Mouse (Mus musculus): ENCODE measurements at regions not wholly inside any gene's neighbourhood (a gene's known extent, or its start where the extent isn't known, plus 50 kb on each side); places are given as distances from the start of the nearest gene placed in this dataset.
A peak's percentile ranks its signal among the peaks of the same experiment; 100 is the strongest.

DNA sequence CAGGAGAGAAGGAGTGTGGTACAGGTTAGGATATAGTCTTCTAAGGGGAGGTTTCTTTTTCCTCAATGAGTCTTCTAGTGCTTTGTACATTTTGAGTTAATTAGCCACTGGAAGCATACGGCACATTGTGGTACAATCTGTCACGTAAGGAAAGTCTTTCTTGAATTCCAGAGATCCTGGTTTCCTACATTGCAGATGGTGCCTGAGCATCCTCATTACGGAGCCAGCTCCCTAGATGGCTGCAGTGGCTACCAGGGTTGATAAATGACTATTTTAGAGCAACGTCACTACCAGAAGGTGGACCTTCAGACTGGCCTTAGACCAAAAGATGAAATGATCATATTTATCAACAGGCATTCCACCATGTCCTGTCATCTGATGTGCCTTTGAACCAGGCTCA is 84.5 kb upstream of the 1700025G04Rik start:
- no peaks in the 10 kb centered on the region for H3K9me3 ChIP-seq (replicated peaks)
- no peak overlapping the region for H3K27ac ChIP-seq (replicated peaks)
- WGBS: 92% methylated on average over 4 of the region's 4 CpGs
- H3K4me1 ChIP-seq: peaks cover 15% of the 10 kb centered on the region
- H3K36me3 ChIP-seq: no peaks in the 10 kb centered on the region
- no peaks in the 10 kb centered on the region for H3K27me3 ChIP-seq (ENCODE audit: low read depth, poor library complexity, severe bottlenecking)
- DNase-seq (ENCODE audit: low spot score): no peak
- no peak overlapping the region for H3K4me3 ChIP-seq

DNA sequence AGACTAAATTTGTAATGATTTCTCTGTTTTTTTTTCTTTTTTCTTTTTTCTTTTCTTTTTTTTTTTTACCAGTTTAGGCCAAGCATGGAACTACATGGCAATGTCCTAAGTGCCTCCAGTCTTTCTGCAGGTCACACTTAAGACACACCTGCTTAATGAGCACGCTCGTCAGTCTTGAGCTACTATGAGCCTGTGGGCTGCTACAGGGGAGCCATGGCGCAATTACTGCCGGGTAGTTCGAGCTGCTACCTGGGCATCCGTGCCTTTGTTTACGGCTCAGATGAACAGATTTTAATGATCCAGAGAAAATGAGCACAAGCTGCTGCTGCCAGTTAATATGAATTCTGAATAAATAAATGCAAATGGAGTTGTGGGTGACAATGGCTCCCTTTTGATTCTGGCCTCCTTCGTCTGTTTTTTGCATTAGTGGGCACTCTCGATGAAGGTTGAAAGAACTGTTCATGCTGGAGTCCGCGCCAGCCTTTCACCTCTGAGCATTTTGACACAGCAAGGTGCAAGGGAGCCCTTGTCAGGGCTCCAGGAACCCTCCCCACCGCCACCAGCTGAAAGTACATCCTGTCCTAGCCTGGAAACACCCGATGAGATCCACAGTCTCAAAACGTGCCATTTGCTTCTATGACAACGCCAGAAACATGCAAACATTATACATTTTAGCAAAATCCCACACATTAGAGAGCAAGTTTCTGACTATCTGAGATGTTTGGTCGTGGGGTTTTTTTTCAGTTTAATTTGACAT is 81.3 kb upstream of the 1700025G04Rik start:
- 86% methylated on average over 16 of the region's 16 CpGs for WGBS
- Histone ChIP-seq H3K4me1 (peaks cover 17% of the 10 kb centered on the region), H3K36me3 (no peaks in the 10 kb centered on the region), H3K27ac (replicated peaks) (no peak overlapping the region), H3K4me3 (no peak overlapping the region), H3K27me3 (ENCODE audit: low read depth, poor library complexity, severe bottlenecking) (no peaks in the 10 kb centered on the region), H3K9me3 (replicated peaks) (no peaks in the 10 kb centered on the region)
- no peak for DNase-seq (ENCODE audit: low spot score)

DNA sequence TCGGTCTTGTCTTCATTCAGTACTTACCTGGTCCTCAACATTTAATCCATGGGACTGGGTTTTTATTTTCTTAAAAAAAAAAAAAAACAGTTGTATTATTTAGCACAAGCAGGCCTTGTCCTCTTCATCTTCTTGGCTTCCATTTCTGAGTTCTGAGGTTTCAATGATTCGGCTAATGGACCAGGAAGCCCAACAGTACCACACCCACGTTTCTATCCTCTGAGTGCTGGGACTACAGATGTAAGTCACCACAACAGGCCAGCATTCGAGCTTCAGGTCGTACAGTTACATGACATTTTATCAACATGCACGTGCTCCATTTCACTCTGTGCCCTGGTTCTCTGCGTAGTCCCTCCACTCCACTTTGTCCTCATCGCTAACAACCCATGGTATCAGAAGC is 80.7 kb upstream of the 1700025G04Rik start:
- peaks cover 21% of the 10 kb centered on the region for H3K4me1 ChIP-seq
- 92% methylated on average over 8 of the region's 8 CpGs for WGBS
- no peaks in the 10 kb centered on the region for H3K36me3 ChIP-seq
- H3K9me3 ChIP-seq (replicated peaks): no peaks in the 10 kb centered on the region
- no peak overlapping the region for H3K27ac ChIP-seq (replicated peaks)
- no peak for DNase-seq (ENCODE audit: low spot score)
- no peaks in the 10 kb centered on the region for H3K27me3 ChIP-seq (ENCODE audit: low read depth, poor library complexity, severe bottlenecking)
- H3K4me3 ChIP-seq: no peak overlapping the region

DNA sequence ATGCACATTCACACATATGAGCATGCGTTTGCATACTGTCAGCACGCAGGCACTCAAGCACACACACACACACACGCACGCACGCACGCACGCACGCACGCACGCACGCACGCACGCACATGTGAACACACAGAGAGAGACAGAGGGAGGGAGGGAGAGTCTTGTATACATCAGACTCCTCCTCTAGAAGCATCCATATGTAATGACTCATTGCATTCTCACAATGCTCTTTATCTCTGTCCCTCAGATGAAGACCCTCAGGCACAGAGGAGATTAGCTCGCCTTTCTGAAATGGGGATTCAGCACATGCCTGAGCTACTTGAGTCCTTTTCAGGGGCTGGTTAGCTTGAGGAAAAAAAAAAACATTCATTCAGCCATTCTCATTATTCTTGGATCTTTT is 79.6 kb upstream of the 1700025G04Rik start:
- peaks cover 27% of the 10 kb centered on the region for H3K4me1 ChIP-seq
- DNase-seq (ENCODE audit: low spot score): peak; percentile 44
- no peaks in the 10 kb centered on the region for H3K9me3 ChIP-seq (replicated peaks)
- no peak overlapping the region for H3K4me3 ChIP-seq
- H3K27me3 ChIP-seq (ENCODE audit: low read depth, poor library complexity, severe bottlenecking): no peaks in the 10 kb centered on the region
- peak overlapping the region; percentile 57; the same call in 1 of the 2 replicates for H3K27ac ChIP-seq (replicated peaks)
- H3K36me3 ChIP-seq: no peaks in the 10 kb centered on the region
- WGBS: 81% methylated on average over 14 of the region's 14 CpGs

DNA sequence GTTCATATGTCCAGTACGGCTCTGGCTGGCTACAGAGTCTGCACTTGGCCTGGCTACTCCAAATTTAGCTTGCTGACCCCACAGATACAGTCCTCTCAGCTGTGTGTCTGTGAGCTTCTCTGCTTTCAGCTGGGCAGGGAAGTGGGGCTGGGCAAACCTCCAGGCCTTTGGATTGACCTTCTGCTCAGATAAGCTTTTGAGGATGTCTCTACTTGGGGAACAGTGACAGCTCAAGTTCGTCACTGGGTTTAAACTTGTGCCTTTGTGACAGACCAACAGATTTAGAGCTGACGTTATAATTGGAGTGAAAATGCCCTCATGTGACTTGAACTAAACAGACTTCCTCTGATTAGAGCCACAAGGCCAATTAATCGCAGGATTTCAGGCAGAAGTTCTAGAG is 78.4 kb upstream of the 1700025G04Rik start:
- H3K4me1 ChIP-seq: peaks cover 29% of the 10 kb centered on the region
- no peak for DNase-seq (ENCODE audit: low spot score)
- no peaks in the 10 kb centered on the region for H3K9me3 ChIP-seq (replicated peaks)
- H3K27me3 ChIP-seq (ENCODE audit: low read depth, poor library complexity, severe bottlenecking): no peaks in the 10 kb centered on the region
- H3K27ac ChIP-seq (replicated peaks): 0 out of 2 replicates have a peak overlapping the region, but pooled peaks have one; percentile 23
- H3K4me3 ChIP-seq: no peak overlapping the region
- WGBS: 82% methylated on average over 4 of the region's 4 CpGs
- H3K36me3 ChIP-seq: no peaks in the 10 kb centered on the region

DNA sequence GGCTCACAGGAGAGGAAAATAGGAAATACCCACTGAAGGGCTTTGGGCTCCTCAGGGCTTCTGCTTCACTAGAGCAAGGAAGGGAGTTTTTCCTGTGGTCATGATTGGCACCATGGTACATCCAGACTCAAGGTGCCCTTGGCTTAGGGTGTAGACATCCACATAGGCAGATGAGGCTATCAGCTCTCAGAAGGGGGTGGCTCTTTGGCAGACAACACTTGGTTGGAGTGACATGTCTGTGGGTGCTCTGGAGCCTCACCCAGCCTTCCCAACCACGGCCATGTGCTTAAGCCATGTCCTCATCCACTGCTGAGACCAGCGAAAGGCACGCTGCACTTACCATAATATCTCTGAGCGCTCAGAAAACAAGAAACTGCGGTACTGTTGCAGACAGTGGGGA is 77.8 kb upstream of the 1700025G04Rik start:
- DNase-seq (ENCODE audit: low spot score): no peak
- H3K4me1 ChIP-seq: peaks cover 29% of the 10 kb centered on the region

DNA sequence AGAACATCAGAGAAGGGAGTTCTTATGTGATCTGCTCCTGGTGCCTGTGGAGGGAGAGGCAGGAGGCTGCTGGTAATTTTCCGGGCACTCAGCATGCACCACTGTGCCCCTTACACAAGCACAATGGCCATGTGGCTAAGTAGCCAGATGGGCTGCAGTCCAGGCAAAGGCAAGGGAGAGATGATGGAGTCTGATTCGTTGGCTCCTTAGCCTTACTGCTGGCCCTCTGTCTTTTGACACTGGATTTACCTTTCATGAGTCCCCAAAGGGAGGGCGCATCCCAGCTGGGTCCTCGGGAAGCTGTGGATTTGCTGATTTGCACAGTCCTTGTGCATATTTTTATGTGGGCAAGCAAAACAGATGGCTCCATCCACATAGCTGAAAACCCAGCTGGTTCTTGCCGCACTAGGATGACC is 75.6 kb upstream of the 1700025G04Rik start:
- Histone ChIP-seq H3K27me3 (ENCODE audit: low read depth, poor library complexity, severe bottlenecking) (no peaks in the 10 kb centered on the region), H3K36me3 (no peaks in the 10 kb centered on the region), H3K9me3 (replicated peaks) (no peaks in the 10 kb centered on the region), H3K27ac (replicated peaks) (peak overlapping the region; percentile 81), H3K4me3 (no peak overlapping the region), H3K4me1 (peaks cover 23% of the 10 kb centered on the region)
- 62% methylated on average over 5 of the region's 5 CpGs for WGBS
- DNase-seq (ENCODE audit: low spot score): peak; percentile 25

More for the DNA sequence above, 77.8 kb upstream of the 1700025G04Rik start:
- no peak overlapping the region for H3K4me3 ChIP-seq
- H3K36me3 ChIP-seq: no peaks in the 10 kb centered on the region
- H3K9me3 ChIP-seq (replicated peaks): no peaks in the 10 kb centered on the region
- 96% methylated on average over 5 of the region's 5 CpGs for WGBS
- no peak overlapping the region for H3K27ac ChIP-seq (replicated peaks)
- H3K27me3 ChIP-seq (ENCODE audit: low read depth, poor library complexity, severe bottlenecking): no peaks in the 10 kb centered on the region

DNA sequence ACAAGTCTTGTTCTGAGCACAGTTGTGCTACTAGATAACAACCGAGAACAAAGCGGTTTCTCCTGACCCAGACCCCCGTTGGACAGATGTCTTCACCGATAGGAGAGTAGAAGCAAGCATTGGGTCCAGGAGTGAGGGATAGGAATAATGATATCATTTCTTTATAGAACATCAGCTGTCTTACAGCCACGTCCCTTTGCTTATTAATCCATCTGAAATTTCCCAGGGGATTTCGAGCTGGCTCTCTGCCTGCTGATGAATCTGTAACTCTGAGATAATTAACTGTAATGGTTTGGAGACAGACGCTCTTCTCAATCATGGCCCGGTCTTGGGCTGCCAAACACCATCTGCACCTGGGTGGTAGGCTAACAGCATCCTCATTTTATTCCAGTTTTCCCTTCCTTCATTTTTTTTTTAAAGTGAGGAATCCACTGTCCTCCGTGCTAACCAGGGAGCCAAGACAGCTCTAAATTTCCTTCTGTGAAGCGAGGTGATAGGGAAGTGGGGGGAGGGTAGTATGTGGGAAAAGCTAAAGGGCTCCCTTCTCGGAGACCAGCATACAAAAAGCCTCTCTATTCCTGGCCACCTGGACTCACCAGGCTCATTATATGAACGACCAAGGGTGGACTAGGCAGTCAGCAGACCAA is 75.0 kb upstream of the 1700025G04Rik start:
- Histone ChIP-seq H3K36me3 (no peaks in the 10 kb centered on the region), H3K4me1 (peaks cover 20% of the 10 kb centered on the region), H3K9me3 (replicated peaks) (no peaks in the 10 kb centered on the region), H3K27me3 (ENCODE audit: low read depth, poor library complexity, severe bottlenecking) (no peaks in the 10 kb centered on the region), H3K27ac (replicated peaks) (peak overlapping the region; percentile 81), H3K4me3 (no peak overlapping the region)
- no peak for DNase-seq (ENCODE audit: low spot score)
- 74% methylated on average over 12 of the region's 12 CpGs for WGBS

DNA sequence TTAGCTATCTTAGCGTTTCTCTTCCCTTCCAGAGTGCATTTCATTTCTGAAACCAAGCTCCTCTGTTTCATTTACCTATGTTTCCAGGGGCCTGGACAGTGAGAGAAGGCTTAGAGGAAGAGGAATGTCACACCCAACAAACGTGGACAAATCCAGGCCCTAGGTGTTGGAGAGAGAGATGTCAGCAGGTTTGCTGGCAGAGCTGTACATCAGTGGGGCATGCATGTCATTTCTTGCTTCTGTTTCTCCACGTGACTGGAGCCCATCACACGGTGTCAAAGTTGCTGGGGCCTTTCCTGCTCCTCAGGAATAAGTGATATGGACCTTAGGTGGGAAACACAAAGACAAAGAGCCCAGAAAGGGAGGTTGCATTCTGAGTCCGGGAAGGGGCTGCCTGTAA is 74.3 kb upstream of the 1700025G04Rik start:
- Histone ChIP-seq H3K4me3 (no peak overlapping the region), H3K4me1 (peaks cover 12% of the 10 kb centered on the region), H3K36me3 (no peaks in the 10 kb centered on the region), H3K27ac (replicated peaks) (peak overlapping the region; percentile 81), H3K27me3 (ENCODE audit: low read depth, poor library complexity, severe bottlenecking) (no peaks in the 10 kb centered on the region), H3K9me3 (replicated peaks) (no peaks in the 10 kb centered on the region)
- 88% methylated on average over 5 of the region's 5 CpGs for WGBS
- no peak for DNase-seq (ENCODE audit: low spot score)

DNA sequence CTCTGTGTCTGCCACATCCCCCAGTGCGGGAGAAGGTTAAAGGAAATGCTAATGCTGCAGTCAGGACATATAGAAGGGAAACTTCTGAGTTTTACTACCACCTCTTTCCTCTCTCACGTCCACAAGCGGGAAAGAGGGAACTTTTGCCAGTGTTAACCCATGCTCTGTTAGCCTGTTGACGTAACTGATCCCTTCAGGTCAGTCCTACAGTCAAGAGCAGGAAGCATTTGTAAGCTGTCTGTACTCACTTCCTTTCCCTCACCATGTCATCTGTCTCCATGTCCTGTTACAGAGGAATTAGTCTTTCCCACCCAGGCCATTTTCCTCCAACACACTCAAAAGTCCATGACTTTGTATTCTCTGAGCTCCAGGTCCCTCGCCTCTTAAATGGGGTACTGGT is 62.5 kb upstream of the 1700025G04Rik start:
- H3K27me3 ChIP-seq (ENCODE audit: low read depth, poor library complexity, severe bottlenecking): no peaks in the 10 kb centered on the region
- H3K36me3 ChIP-seq: no peaks in the 10 kb centered on the region
- no peak overlapping the region for H3K27ac ChIP-seq (replicated peaks)
- no peaks in the 10 kb centered on the region for H3K4me1 ChIP-seq
- H3K4me3 ChIP-seq: no peak overlapping the region
- H3K9me3 ChIP-seq (replicated peaks): no peaks in the 10 kb centered on the region
- WGBS: 87% methylated on average over 5 of the region's 5 CpGs
- DNase-seq (ENCODE audit: low spot score): no peak

DNA sequence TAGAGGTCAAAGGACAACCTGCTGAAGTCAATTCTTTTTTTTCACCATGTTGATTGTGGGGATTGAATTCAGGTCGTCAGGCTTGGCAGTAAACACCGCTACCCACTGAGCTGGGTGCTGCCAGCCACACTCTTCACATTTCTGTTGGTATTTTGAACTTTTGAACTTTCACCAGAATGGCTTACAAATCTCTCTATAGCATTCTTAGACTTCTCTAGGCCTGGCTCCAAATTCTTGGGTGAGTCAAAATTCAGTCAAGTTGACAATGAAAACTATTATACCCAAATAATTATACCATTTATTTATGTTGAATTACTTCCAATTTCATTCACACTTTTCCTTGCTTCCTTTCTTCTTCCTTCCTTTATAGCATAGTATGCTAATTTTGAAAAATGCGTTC is 58.8 kb upstream of the 1700025G04Rik start:
- no peak overlapping the region for H3K4me3 ChIP-seq
- no peaks in the 10 kb centered on the region for H3K27me3 ChIP-seq (ENCODE audit: low read depth, poor library complexity, severe bottlenecking)
- no peaks in the 10 kb centered on the region for H3K4me1 ChIP-seq
- H3K36me3 ChIP-seq: no peaks in the 10 kb centered on the region
- no peak for DNase-seq (ENCODE audit: low spot score)
- WGBS: 82% methylated on average over 3 of the region's 3 CpGs
- H3K27ac ChIP-seq (replicated peaks): no peak overlapping the region
- H3K9me3 ChIP-seq (replicated peaks): no peaks in the 10 kb centered on the region; the same call in 1 of the 2 replicates

DNA sequence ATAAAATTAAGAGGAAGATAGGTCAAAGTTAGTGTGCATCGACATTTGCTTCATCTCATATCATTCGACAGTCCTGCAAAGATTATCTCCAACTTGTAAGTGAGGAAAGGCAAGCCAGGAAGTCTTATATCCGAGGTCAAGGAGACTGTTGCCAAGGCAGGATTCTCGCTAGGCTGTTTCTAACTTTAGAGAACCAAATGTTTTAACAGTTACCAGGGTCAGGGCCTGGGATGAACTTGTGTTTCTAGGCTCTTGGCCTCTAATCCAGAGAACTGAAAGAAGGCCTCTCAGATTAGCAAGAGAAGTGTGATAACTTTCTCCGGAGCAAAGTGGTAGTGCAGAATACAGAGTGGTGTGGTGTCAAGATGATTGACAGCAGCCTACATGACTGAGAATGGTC is 50.2 kb upstream of the 1700025G04Rik start:
- no peaks in the 10 kb centered on the region for H3K36me3 ChIP-seq
- no peak for DNase-seq (ENCODE audit: low spot score)
- 89% methylated on average over 5 of the region's 5 CpGs for WGBS

More for the DNA sequence above, 50.2 kb upstream of the 1700025G04Rik start:
- no peaks in the 10 kb centered on the region for H3K4me1 ChIP-seq
- H3K9me3 ChIP-seq (replicated peaks): no peaks in the 10 kb centered on the region; the same call in 1 of the 2 replicates
- H3K4me3 ChIP-seq: no peak overlapping the region
- no peaks in the 10 kb centered on the region for H3K27me3 ChIP-seq (ENCODE audit: low read depth, poor library complexity, severe bottlenecking)
- H3K27ac ChIP-seq (replicated peaks): no peak overlapping the region

Measured in midbrain, embryonic 10.5 days (tissue).